Comparison of ENCODE assay signal across 12 mouse cellular contexts in the genomic region with DNA sequence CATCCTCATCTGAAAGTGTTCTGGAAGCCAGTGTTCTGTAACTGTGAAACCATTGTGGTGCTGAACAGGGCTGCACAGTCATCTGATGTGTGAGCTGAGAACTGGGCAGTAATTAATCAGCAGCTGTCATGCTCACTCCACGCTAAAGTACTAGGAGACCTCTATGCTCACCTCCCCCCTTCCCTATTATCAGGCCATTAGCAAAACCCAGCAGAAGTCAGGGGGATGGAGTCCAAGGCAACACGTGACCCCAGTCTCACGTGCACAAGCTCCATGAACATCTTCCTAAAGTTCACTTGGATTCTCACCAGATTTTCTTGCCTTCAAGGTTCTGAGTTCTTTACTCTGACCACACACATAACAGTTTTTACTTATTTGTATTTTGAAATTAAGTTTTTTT. TPM values are rescaled to one million over a fixed set of nuclear protein-coding genes. Genes with fewer than 3 reads are reported as not detected.
DNase-seq lines count a peak whose midpoint lies in the region; ATAC-seq and TF ChIP-seq lines count a peak whose summit lies in the region.
"Had no signal": no experiment of that assay in that cellular context is flagged by ENCODE, and none has a peak within 500 bp of the region (broad histone marks: within the 10 kb centered on the region; RNA-seq: fewer than 3 reads in every experiment).

No protein-coding gene starts in this region.

- 0 out of 2 replicates have a peak overlapping the region, but pooled peaks have one; percentile 6 for H3K27ac ChIP-seq in heart, embryonic 10.5 days
- H3K27ac ChIP-seq in midbrain, postnatal 0 days (ENCODE audit: low read depth, low read length), result no peak overlapping the region
- H3K27ac ChIP-seq in midbrain, embryonic 15.5 days, result no peak overlapping the region
- H3K27ac ChIP-seq: forebrain, embryonic 10.5 days; heart, embryonic 15.5 days had no signal

- H3K4me2 ChIP-seq in midbrain, postnatal 0 days (ENCODE audit: low read depth, low read length, poor library complexity, severe bottlenecking), result no peak overlapping the region
- no peak overlapping the region for H3K4me2 ChIP-seq in midbrain, embryonic 15.5 days
- H3K4me2 ChIP-seq: heart, embryonic 15.5 days had no signal

- no peak overlapping the region for H3K4me3 ChIP-seq in heart, embryonic 10.5 days
- no peak overlapping the region for H3K4me3 ChIP-seq in midbrain, postnatal 0 days (ENCODE audit: low read depth, low read length)
- no peak overlapping the region for H3K4me3 ChIP-seq in midbrain, embryonic 15.5 days
- H3K4me3 ChIP-seq: forebrain, embryonic 10.5 days; heart, embryonic 15.5 days had no signal

- ATAC-seq in midbrain, postnatal 0 days (ENCODE audit: low FRiP score), result no peak
- no peak for ATAC-seq in midbrain, embryonic 15.5 days (replicated peaks)
- ATAC-seq: activated CD4-positive, CD25-positive, alpha-beta regulatory T cell, adult 4 months had no signal

- 19% methylated on average over 3 of the region's 3 CpGs for WGBS in heart, embryonic 10.5 days
- WGBS in midbrain, postnatal 0 days, result 60% methylated on average over 3 of the region's 3 CpGs
- 49% methylated on average over 3 of the region's 3 CpGs for WGBS in midbrain, embryonic 15.5 days

- intact Hi-C loops in heart, postnatal 36 days (cut with DNase I), result no loop called here

- DNase-seq in heart, embryonic 10.5 days (ENCODE audit: low spot score), result no peak
- DNase-seq in heart, postnatal 36 days, result no peak
- DNase-seq in midbrain, postnatal 0 days (ENCODE audit: low spot score), result peak; percentile 70
- peak; percentile 63 for DNase-seq in kidney, adult 9 months
- peak; percentile 84 for DNase-seq in retina, postnatal 1 day
- no peak for DNase-seq in adrenal gland, postnatal 4 days (ENCODE audit: low spot score in 2 of 2)
- DNase-seq in ovary, adult 18-20 months (ENCODE audit: low spot score), result no peak
- DNase-seq: cerebellum, adult 8-10 months had no signal

- H3K4me1 ChIP-seq in heart, embryonic 10.5 days, result peaks cover 15% of the 10 kb centered on the region; the same call in 1 of the 2 replicates
- H3K4me1 ChIP-seq in midbrain, postnatal 0 days (ENCODE audit: insufficient read depth, low read length), result no peaks in the 10 kb centered on the region
- H3K4me1 ChIP-seq in midbrain, embryonic 15.5 days, result no peaks in the 10 kb centered on the region
- H3K4me1 ChIP-seq: forebrain, embryonic 10.5 days; heart, embryonic 15.5 days had no signal

- H3K9ac ChIP-seq in midbrain, postnatal 0 days (replicated peaks; ENCODE audit: low read length, poor library complexity, severe bottlenecking), result no peak overlapping the region
- H3K9ac ChIP-seq in midbrain, embryonic 15.5 days, result no peak overlapping the region
- H3K9ac ChIP-seq: heart, embryonic 15.5 days had no signal

- no peaks in the 10 kb centered on the region for H3K27me3 ChIP-seq in heart, embryonic 10.5 days (ENCODE audit: insufficient read depth, poor library complexity, severe bottlenecking)
- no peaks in the 10 kb centered on the region for H3K27me3 ChIP-seq in midbrain, postnatal 0 days (ENCODE audit: insufficient read depth, low read length)
- no peaks in the 10 kb centered on the region for H3K27me3 ChIP-seq in midbrain, embryonic 15.5 days (replicated peaks)
- H3K27me3 ChIP-seq: heart, embryonic 15.5 days had no signal

- no peaks in the 10 kb centered on the region for H3K9me3 ChIP-seq in heart, embryonic 10.5 days
- H3K9me3 ChIP-seq in midbrain, postnatal 0 days (ENCODE audit: low read length), result no peaks in the 10 kb centered on the region
- no peaks in the 10 kb centered on the region for H3K9me3 ChIP-seq in midbrain, embryonic 15.5 days
- H3K9me3 ChIP-seq: forebrain, embryonic 10.5 days; heart, embryonic 15.5 days had no signal

- no peaks in the 10 kb centered on the region for H3K36me3 ChIP-seq in heart, embryonic 10.5 days
- H3K36me3 ChIP-seq in midbrain, postnatal 0 days (ENCODE audit: insufficient read depth, low read length), result no peaks in the 10 kb centered on the region
- H3K36me3 ChIP-seq in midbrain, embryonic 15.5 days (replicated peaks), result no peaks in the 10 kb centered on the region
- H3K36me3 ChIP-seq: forebrain, embryonic 10.5 days; heart, embryonic 15.5 days had no signal

- no peak for TF ChIP-seq CTCF in midbrain, postnatal 0 days (IDR thresholded peaks at IDR 0.05)

RNA-seq across cellular contexts. Expression of gene Unc5c, which starts 11.7 kb away (rescaled TPM):
- 5.2 and 9.3 TPM in 2 replicates for polyA plus RNA-seq in heart, embryonic 10.5 days (2016; fragmentation: Nextera tagmentation; extraction: Ambion mirVana)
- total RNA-seq in heart, postnatal 36 days (2021), result under 1 TPM; 0.22 to 0.35 TPM
- total RNA-seq in midbrain, postnatal 0 days (2014; rRNA removed), result 40.2 and 44.4 TPM in 2 replicates
- 7.5 and 10.4 TPM in 2 replicates for polyA plus RNA-seq in midbrain, postnatal 0 days (2015; fragmentation: Nextera tagmentation; extraction: Ambion mirVana)
- 11.8 and 14.1 TPM in 2 replicates for polyA plus RNA-seq in midbrain, embryonic 15.5 days (2015; fragmentation: Nextera tagmentation; extraction: Ambion mirVana)
- 10 to 100 TPM in 1 of 2 experiments, 1 to 10 TPM in 1; 8.6 to 13.4 TPM for total RNA-seq in adrenal gland, postnatal 4 days (2021)
- polyA plus RNA-seq: activated CD4-positive, CD25-positive, alpha-beta regulatory T cell, adult 4 months had no signal

Comparison
In these comparisons a context has a peak if more than half of its experiments do, and no peak if none do; other contexts are left out.
1. DNase-seq: peak in midbrain, postnatal 0 days (single experiment), kidney, adult 9 months (single experiment) and retina, postnatal 1 day (single experiment); none in heart, embryonic 10.5 days (single experiment), heart, postnatal 36 days (0 of 2), adrenal gland, postnatal 4 days (0 of 2) and ovary, adult 18-20 months (single experiment).
2. RNA of gene Unc5c, which starts 11.7 kb away (total RNA-seq): 40.2 to 44.4 TPM in midbrain, postnatal 0 days and 8.6 to 13.4 TPM in adrenal gland, postnatal 4 days; 0.22 to 0.35 TPM in heart, postnatal 36 days; every median in the first group is over 4 times any median in the second.